Mouse (Mus musculus) mesoderm, embryonic 11.5 days (tissue): ENCODE data around the gene Tsc22d2.

ENCODE experiments used
- DNase-seq: peaks from one replicate; pipeline ENCODE4 v3.0.0-alpha.2; 2012; ENCODE audit warnings: low read depth, low spot score

The Tsc22d2 gene

DNA sequence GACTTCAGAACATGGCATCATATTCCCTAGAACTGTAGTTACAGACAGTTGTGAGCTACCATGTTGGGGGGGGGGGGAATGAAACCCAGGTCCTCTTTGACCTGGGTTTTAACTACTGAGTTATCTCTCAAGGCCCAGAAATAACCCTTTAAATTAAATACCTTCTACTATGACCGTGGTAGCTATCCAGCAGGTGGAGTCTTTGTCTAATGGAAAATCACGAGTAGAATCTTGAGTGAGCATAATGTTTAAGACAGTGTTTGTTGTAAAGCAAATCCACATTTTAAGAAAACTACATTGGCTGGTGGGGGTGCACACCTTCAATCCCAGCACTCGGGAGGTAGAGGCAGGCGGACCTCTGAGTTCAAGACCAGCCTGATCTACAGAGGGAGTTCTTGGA lies 99.0 kb downstream of the Tsc22d2 start:
- no peak for DNase-seq

DNA sequence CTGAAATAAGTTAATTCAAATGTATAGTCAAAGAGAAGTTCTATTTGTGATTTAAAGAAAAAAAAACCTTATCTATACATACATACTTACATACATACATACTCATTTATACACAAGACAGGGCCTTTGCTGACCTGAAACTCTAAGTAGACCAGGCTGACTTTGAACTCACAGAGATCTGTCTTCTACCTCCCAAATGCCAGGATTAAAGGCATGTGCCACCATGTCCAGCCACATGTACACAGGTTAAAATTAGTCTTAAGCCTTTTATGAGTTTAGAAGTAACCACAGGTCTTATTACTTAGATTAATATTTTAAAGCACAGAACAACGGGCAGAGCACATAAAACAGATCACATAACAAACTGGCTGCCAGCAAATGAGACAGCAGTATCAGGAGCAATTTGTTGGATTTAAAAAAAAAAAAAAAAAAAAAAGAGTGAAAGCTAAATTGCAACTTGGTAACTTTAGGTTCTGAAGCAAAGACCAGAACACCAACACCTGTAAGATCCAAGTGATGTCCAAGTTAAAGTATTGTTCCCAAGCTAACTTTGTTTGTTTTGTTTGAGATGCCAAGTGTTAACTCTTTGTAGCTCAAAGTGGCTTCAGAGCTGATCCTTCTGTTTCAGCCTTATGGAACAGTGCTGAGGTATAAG lies 101.6 kb downstream of the Tsc22d2 start:
- DNase-seq = no peak
